Mouse (Mus musculus) limb, embryonic 10.5 days (tissue): ENCODE measurements at regions not wholly inside any gene's neighbourhood (a gene's known extent, or its start where the extent isn't known, plus 50 kb on each side); places are given as distances from the start of the nearest gene placed in this dataset.

Experiments
- DNase-seq: peaks from one replicate; pipeline ENCODE4 v3.0.0-alpha.2; 2017; ENCODE audit warnings: low spot score
- H3K27ac ChIP-seq: fragments of 300-500 bp; sonication (generic); 2 replicates; pipeline ENCODE4 v1.5.1; 2016; ENCODE audit warnings: mild to moderate bottlenecking
- H3K27me3 ChIP-seq: fragments of 300-500 bp; sonication (generic); 2 replicates; pipeline ENCODE4 v1.6.1; 2016; ENCODE audit warnings: low read depth, mild to moderate bottlenecking; ENCODE audit not compliant: poor library complexity, severe bottlenecking
- H3K36me3 ChIP-seq: fragments of 300-500 bp; sonication (generic); 2 replicates; pipeline ENCODE4 v1.6.1; 2016; ENCODE audit warnings: mild to moderate bottlenecking, moderate library complexity
- H3K4me1 ChIP-seq: fragments of 300-500 bp; sonication (generic); 2 replicates; pipeline ENCODE4 v1.6.1; 2016
- H3K4me3 ChIP-seq: fragments of 300-500 bp; sonication (generic); 2 replicates; pipeline ENCODE4 v1.5.1; 2016; ENCODE audit warnings: mild to moderate bottlenecking, moderate library complexity
- H3K9me3 ChIP-seq: fragments of 300-500 bp; sonication (generic); replicated peaks from 2 replicates; pipeline ENCODE4 v1.6.1; 2016; ENCODE audit warnings: mild to moderate bottlenecking
- WGBS: fragments of 180-500 bp; shearing (Covaris S2); methylation state at CpG from one replicate; pipeline ENCODE4 v1.1.7; 2016; 5-methylcytosine and 5-hydroxymethylcytosine counted together

DNA sequence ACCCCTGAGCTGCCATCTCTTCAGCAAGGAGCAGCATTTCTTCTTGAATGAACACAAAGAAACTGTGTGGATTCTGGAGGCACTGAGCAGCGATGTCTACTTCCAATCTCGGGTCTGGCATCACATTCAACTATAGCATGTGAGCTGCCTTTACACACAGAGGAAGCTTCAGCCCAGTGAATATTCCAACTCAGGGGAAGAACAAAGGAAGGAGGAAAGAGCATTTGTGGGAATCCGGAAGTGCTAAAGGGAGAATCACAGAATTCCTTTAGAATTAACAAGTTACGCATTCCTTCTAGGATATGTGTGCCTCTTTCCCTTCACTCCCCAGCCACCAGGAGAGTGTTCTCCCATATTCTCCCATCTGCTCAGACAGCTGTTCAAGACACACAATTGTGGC, 111.7 kb upstream of the B3gat2 start:
- Histone ChIP-seq H3K27ac (no peak overlapping the region), H3K4me1 (no peaks in the 10 kb centered on the region), H3K9me3 (no peaks in the 10 kb centered on the region), H3K36me3 (no peaks in the 10 kb centered on the region), H3K27me3 (no peaks in the 10 kb centered on the region), H3K4me3 (no peak overlapping the region)
- no peak for DNase-seq
- 81% methylated on average over 4 of the region's 4 CpGs for WGBS

DNA sequence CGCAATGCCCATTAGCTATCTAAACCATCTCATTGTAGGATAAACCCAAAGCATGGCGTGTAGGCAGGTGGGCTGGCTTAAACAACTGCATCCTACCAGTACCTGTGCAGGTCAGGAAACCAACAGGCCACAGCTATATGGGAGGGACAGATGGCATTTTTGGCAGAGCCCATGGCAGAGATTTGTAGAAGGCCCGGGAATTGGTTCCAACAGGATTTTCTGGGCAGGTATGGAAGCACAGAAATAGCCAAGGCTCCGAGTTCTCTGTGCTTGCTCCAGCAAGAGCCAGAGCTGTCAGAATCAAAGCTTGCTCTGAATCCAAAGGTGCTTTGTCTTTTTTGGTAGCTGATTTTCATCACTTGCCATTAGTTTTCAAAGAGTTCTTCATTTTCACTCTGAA, 107.9 kb upstream of the B3gat2 start:
- Histone ChIP-seq H3K9me3 (no peaks in the 10 kb centered on the region), H3K27ac (no peak overlapping the region), H3K36me3 (no peaks in the 10 kb centered on the region), H3K27me3 (no peaks in the 10 kb centered on the region), H3K4me3 (no peak overlapping the region), H3K4me1 (no peaks in the 10 kb centered on the region)
- 89% methylated on average over 4 of the region's 4 CpGs for WGBS
- no peak for DNase-seq

DNA sequence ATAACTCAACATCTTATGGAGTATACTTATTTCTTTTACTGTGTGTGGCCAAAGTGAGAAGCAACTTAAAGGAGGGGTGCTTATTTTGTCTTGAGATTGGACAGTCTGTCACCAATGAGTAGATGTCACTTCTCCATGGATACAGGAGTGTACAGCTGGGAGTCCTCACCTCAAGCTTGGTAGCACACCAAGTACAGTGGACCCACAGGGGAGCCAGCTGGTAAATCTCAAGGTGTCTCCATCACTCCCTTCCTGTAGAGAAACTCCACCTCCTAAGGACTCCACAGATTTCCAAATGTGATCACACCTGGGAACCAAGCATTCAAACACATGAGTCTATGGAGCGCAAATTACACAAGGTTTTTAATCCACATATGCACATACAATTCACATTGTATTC, 105.8 kb upstream of the B3gat2 start:
- no peaks in the 10 kb centered on the region for H3K27me3 ChIP-seq
- no peaks in the 10 kb centered on the region for H3K36me3 ChIP-seq
- H3K27ac ChIP-seq = no peak overlapping the region
- no peaks in the 10 kb centered on the region for H3K4me1 ChIP-seq
- 98% methylated on average over 1 of the region's 1 CpGs for WGBS
- no peak overlapping the region for H3K4me3 ChIP-seq
- no peaks in the 10 kb centered on the region for H3K9me3 ChIP-seq
- DNase-seq = no peak

DNA sequence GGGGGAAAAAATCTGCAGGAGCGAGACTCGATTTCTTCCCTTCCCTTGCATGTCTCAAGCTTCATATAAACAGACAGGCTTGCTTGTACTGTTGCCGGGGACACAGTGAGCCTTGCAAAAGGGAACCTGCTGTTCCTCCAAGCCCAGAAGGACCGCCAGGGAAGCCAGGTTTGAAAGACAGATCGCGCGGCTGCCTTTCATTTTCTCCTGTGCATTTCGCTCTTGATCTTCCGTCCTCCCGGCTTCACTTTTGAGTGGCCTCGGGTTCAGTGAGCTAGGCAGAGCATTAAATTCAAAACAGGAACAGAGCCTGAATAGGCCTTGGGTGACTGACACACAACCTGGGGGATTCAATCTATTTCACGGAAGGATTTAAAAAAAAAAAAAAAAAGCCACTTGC, 105.3 kb upstream of the B3gat2 start:
- no peak for DNase-seq
- Histone ChIP-seq H3K9me3 (no peaks in the 10 kb centered on the region), H3K27me3 (no peaks in the 10 kb centered on the region), H3K27ac (no peak overlapping the region), H3K4me1 (no peaks in the 10 kb centered on the region), H3K4me3 (no peak overlapping the region), H3K36me3 (no peaks in the 10 kb centered on the region)
- WGBS = 77% methylated on average over 12 of the region's 12 CpGs

DNA sequence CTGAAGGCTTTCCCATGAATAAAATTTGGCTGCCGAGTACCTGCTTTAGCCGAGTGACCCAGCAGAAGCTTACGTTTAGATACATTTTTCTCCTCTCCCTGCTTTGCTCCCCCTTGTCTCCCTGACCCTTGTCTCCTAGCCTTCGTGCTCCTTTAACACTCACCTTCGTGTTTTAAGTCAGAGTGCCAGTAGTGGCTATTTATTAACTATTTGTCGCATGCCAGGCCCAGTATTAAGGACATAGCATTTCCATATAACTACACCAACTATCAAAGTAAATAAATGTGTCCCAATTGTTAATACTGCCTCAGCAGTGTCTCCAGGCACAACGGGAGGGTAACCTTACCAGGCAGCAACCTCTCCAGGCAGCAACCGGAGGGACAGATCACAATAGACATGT, 104.8 kb upstream of the B3gat2 start:
- H3K36me3 ChIP-seq = no peaks in the 10 kb centered on the region
- 90% methylated on average over 8 of the region's 8 CpGs for WGBS
- no peak overlapping the region for H3K27ac ChIP-seq
- no peak for DNase-seq
- H3K27me3 ChIP-seq = no peaks in the 10 kb centered on the region
- H3K9me3 ChIP-seq = no peaks in the 10 kb centered on the region
- H3K4me3 ChIP-seq = no peak overlapping the region
- no peaks in the 10 kb centered on the region for H3K4me1 ChIP-seq

DNA sequence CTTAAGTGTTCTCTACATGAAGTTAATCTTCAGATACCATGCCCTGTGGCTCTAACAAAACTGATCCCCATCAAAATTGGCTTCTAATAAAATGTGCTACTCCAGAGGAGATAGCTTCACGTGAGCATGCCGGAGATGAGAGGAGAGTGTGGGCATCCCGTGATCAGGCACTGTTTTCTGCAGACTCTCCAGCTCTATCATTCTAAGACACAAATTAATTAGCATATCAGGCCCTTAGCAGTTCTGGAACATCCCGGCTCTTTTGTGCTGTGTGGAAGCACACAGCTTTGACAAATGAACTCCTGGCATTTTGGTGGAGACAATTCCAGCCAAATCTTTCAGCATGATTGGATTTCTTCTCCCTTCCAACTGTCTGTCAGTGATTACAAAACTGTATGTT, 91.0 kb upstream of the B3gat2 start:
- no peak for DNase-seq

DNA sequence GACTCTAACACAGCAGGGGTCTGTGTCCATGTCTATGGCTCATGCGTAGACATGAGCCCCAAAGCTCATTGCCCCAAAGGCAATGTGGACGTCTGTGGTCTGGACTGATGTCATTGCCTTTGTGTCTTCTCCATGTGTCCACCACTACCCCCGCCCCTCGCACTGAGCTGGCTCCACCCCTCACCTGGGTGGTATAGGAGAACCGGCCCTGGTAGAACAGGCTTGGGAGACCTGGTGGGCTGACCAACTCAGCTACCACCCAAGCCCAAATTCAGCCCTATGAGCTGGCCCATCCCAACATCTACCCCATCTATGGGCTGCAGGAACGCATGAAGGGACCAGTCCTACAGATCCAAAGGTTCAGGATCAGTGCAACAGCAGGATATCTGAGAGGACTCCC, 87.2 kb upstream of the B3gat2 start:
- Histone ChIP-seq H3K27me3 (no peaks in the 10 kb centered on the region), H3K9me3 (no peaks in the 10 kb centered on the region), H3K36me3 (no peaks in the 10 kb centered on the region), H3K27ac (no peak overlapping the region), H3K4me3 (no peak overlapping the region), H3K4me1 (no peaks in the 10 kb centered on the region)
- WGBS = 88% methylated on average over 6 of the region's 6 CpGs
- DNase-seq = no peak

More for the DNA sequence above, 91.0 kb upstream of the B3gat2 start:
- H3K27ac ChIP-seq = no peak overlapping the region
- no peaks in the 10 kb centered on the region for H3K27me3 ChIP-seq
- H3K36me3 ChIP-seq = no peaks in the 10 kb centered on the region
- no peaks in the 10 kb centered on the region for H3K4me1 ChIP-seq
- H3K9me3 ChIP-seq = no peaks in the 10 kb centered on the region
- 91% methylated on average over 4 of the region's 4 CpGs for WGBS
- no peak overlapping the region for H3K4me3 ChIP-seq

DNA sequence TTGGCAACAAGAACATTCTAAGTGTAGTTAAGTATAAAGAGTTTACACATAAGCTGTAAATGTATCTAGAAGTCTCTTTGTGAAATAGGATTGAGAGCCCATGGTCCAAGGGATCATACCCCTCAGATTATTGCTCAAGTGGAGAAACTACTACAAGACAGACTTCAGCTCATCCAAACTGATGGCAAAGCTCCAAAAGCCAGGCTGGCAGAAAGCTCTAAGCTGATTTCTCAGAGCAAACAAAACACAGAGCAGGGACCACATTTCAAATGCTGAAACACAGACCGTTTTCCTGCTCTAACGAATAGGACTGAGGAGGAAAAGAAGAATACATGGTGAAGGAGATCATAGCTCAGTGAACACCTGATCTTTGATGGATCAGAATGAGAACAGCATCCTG, 85.3 kb upstream of the B3gat2 start:
- H3K9me3 ChIP-seq = no peaks in the 10 kb centered on the region
- no peak overlapping the region for H3K4me3 ChIP-seq
- WGBS = 88% methylated on average over 2 of the region's 2 CpGs
- H3K36me3 ChIP-seq = no peaks in the 10 kb centered on the region
- no peaks in the 10 kb centered on the region for H3K27me3 ChIP-seq
- no peak overlapping the region for H3K27ac ChIP-seq
- no peak for DNase-seq
- no peaks in the 10 kb centered on the region for H3K4me1 ChIP-seq

DNA sequence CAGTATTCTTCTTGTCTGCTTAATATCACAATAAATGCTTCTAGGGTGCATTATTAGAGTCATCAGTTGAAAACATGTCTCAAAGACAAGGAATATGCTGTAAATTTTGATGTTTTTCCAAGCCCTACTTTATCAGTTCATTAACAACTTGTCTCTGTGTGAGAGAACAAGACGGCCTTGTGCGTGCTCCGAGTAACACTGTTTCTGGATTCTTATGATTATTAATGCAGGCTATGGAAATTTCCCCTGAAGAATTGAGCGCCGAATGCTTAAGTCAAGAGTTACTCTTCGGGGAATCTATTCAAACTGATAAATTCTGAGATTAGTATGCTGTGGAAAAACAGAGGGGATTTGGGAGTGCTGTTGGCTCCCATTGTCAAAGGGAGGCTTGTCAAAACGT, 72.2 kb upstream of the B3gat2 start:
- Histone ChIP-seq H3K4me3 (no peak overlapping the region), H3K27me3 (no peaks in the 10 kb centered on the region), H3K27ac (no peak overlapping the region), H3K36me3 (no peaks in the 10 kb centered on the region), H3K9me3 (no peaks in the 10 kb centered on the region), H3K4me1 (no peaks in the 10 kb centered on the region)
- WGBS = 89% methylated on average over 7 of the region's 7 CpGs
- DNase-seq = no peak

DNA sequence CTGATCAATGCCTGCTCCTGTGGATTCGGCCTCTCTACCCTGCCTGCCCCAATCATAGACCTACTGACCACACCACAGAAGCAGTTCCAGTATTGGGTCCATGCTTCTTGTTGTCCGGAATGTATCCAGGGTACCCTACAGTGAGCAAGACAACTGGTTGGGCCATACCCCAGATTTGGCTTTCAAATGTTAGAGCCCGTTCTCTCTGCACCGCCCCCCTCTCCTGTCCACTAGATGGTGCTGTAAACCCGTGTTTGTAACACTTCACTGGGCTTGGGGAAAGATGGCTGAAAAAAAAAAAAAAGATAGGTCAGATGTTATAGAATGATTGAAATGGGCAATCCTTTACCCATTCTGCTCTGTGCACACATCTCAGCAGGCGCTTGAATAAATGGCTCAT, 56.1 kb upstream of the B3gat2 start:
- WGBS = 25% methylated on average over 6 of the region's 6 CpGs
- no peaks in the 10 kb centered on the region for H3K9me3 ChIP-seq
- H3K27me3 ChIP-seq = no peaks in the 10 kb centered on the region
- H3K27ac ChIP-seq = no peak overlapping the region
- H3K36me3 ChIP-seq = no peaks in the 10 kb centered on the region
- peak; percentile 61 for DNase-seq
- H3K4me1 ChIP-seq = no peaks in the 10 kb centered on the region
- no peak overlapping the region for H3K4me3 ChIP-seq

DNA sequence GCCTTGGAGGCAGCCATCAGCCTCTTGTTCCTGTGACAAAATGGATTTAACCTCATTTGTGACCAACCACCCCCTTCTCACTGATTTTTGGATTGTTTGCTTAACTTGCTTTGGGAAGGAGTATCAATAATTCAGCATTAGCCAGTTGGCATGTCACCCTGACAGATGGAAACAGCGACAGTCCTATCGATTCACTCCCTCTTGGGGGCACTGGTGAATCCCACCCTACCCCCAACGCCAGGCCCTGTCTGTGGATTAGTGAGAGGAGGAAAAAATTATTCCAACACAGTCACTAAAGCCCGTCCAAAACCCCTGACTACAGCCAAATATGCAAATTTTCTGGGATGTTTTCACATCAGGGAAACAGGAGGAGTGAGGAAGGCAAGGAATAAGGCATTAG, 55.1 kb upstream of the B3gat2 start:
- no peak overlapping the region for H3K4me3 ChIP-seq
- WGBS = 63% methylated on average over 4 of the region's 4 CpGs
- H3K36me3 ChIP-seq = no peaks in the 10 kb centered on the region
- no peaks in the 10 kb centered on the region for H3K27me3 ChIP-seq
- no peaks in the 10 kb centered on the region for H3K9me3 ChIP-seq
- no peaks in the 10 kb centered on the region for H3K4me1 ChIP-seq
- H3K27ac ChIP-seq = no peak overlapping the region
- DNase-seq = no peak
